Mouse (Mus musculus): ENCODE data around the gene Gnb3.
"Not testable (repeated sequence)": the region's sequence is repeated elsewhere in the genome, so short reads cannot be mapped to it uniquely, and the experiment has no call there.

The Gnb3 gene

GRCm38 (mm10) chr6:124857840-124858530 lies 17.9 kb upstream of the Gnb3 start:
- DNase-seq (ENCODE audit: low spot score): no peak

- DNase-seq (ENCODE audit: low spot score): peak; percentile 73
These were observed 17.1 kb upstream of the Gnb3 start, which contains the start of gene P3h3 for GRCm38 (mm10) chr6:124856916-124857839. Gene P3h3, minus strand, starts transcription at chr6:124857752.

DNA sequence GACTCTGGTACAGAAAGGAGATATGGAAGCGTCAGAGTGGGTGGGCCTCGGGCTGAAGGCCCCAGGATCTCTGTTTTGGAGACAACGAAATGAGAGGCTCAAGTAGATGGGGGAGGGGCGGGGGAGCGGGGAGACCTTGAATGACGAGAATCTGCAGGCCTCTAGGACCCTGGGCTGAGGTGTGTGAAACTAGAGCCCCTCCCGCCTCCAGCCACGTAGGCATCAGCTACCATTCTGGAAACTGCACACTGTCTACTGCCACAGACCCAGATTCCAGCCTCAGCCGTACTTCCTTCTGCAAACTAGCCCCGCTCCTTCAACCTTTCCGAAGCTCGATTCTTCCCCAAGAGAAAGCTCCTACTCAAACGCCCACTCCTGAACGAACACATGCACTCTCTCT lies 16.2 kb upstream of the Gnb3 start:
- no peak for DNase-seq (ENCODE audit: low spot score)

DNA sequence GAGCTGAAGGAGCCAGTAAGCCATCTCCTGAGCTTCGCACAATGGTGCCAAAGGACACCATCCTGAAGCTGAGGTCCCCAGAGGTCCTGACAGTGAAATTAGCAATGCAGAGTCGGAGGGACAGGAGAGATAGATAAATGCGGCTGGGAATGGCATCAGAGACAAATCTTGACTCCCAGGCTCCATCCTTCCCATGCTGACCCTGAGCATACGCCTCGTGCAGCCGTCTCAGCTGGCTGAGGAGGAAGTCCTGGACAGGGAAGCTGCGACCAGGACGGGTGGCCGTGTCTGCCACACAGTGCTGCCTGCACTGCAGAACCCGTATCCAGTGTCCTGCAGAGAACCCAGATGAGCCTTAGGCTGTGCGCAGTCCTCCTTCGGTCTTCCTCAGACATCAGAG lies 14.6 kb upstream of the Gnb3 start:
- no peak for DNase-seq (ENCODE audit: low spot score)

GRCm38 (mm10) chr6:124850535-124850934 lies 10.5 kb upstream of the Gnb3 start:
- no peak for DNase-seq (ENCODE audit: low spot score)

DNA sequence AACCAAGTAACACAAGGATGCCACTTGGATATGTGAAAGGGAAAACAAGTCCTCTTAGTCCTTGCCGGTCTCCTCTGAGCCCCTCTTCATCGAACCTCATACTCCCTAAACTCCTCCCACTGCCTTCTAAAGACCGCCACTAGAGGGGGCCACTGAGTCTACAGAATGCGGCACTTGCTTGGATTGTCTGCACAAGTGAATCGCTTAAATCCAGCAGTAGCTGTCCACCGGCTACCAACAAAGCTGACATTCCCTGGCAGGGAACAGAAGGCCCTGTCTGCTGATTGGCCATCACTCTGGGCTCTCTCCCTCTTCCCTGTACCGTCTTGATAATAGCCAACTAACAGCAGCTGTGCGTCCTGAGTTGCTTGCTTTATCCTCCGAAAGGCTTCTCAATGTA lies 7.2 kb upstream of the Gnb3 start:
- DNase-seq (ENCODE audit: low spot score): peak; percentile 88

DNA sequence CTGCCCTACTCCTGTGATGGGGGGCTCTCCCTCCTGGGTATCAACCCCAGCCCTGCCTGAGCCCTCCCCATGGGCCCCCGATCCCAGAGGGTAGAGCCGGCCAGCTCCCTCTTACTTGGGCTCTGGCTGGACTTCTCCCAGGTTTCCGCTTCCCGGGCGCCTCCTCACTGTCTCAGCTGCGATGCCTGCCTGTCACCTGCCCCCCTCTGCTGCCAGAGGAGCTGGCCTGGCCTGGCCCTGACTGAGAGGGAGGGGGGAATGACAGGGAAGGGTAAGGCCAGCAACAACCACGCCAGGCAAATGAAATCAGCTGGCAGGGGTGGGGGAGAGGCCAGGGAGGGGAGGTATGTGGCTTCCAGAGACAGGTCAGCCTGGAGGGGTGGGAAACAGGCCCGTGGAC lies 270 bp downstream of the Gnb3 start:
- no peak for DNase-seq (ENCODE audit: low spot score)

DNA sequence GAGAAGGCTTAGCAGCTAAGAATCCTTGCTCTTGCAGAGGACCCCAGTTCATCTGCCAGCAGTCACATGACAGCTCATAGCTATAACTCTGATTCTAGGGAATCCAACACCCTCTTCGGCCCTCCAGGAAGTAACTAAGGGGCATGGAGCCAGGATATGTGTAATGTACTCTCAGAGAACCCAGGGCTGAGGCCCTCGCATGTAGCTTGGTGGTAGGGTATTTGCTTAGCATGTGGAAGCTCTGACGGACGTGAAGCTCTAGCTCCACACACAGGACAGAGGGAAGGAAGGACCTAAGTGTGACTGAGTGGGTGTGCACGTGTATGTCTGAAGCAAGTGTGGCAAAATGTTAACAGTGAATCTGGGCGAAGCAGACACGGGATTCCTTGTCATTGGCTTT lies 3.7 kb downstream of the Gnb3 start:
- no peak for DNase-seq (ENCODE audit: low spot score)

GRCm38 (mm10) chr6:124835531-124835930 lies 4.5 kb downstream of the Gnb3 start:
- DNase-seq (ENCODE audit: low spot score): no peak

- DNase-seq (ENCODE audit: low spot score): no peak
These were observed 5.5 kb downstream of the Gnb3 start for GRCm38 (mm10) chr6:124834512-124835081.

DNA sequence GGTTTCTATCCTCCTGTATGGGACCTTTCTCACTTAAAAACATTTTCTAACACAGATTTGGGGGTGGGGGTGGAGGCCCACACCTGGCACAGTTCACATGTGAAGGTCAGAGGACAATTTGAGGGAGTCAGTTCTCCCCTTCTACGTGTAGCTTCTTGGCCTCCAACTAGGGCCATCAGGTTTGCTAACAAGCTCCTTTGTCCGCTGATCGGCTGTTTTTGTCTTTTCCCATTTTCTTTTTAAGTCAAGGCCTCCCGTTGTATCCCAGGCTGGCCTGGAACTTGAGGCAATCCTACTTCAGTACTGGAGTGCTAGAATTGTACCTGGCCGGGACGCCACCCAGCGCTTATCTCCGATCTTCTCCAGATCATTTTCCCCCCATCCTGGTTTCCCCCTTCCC lies 8.4 kb downstream of the Gnb3 start:
- no peak for DNase-seq (ENCODE audit: low spot score)

GRCm38 (mm10) chr6:124831199-124831598 lies 8.9 kb downstream of the Gnb3 start:
- DNase-seq (ENCODE audit: low spot score): not testable (repeated sequence)

DNA sequence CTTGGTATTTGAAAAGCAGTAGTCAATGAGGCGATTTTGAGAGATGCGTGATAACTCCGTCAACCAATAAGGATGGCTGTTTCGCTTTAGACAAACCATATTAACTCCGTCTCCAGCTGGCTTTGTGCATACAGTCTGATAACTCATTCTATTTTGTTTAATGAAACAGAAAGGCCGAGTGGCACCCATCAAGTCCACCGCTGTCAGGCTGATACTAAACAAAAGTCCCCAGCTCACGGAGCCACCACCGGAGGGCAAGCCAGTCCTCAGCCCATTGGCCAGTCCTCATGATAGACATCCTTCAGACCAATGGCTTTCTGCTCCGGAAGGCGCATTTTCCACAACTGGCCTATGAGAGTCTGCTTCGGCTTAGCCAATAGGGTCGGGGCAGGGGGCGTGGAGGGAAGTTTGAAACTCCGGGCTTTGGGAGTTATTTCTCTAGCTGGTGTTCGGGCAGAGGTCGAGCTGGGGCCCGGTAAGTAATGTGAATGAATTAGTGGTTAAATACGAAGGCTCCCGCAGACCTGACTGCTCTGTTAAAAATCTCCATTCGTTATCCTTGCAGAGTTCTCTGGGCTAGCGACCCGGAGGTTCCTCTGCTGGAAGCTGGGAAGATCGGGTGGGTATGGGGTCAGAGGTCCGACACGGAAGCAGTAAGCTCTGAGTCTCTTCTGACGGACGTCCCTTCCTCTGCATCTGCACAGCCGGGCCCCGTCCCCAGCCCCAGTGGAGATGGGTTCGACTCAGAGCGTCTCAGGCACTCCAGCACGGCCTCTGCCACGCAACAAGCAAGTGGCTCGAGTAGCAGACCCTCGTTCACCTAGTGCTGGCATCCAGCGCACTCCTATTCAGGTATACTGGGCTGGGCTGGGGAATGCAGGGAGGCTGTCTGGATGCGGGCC lies 10.0 kb downstream of the Gnb3 start:
- peak; percentile 90 for DNase-seq (ENCODE audit: low spot score)

DNA sequence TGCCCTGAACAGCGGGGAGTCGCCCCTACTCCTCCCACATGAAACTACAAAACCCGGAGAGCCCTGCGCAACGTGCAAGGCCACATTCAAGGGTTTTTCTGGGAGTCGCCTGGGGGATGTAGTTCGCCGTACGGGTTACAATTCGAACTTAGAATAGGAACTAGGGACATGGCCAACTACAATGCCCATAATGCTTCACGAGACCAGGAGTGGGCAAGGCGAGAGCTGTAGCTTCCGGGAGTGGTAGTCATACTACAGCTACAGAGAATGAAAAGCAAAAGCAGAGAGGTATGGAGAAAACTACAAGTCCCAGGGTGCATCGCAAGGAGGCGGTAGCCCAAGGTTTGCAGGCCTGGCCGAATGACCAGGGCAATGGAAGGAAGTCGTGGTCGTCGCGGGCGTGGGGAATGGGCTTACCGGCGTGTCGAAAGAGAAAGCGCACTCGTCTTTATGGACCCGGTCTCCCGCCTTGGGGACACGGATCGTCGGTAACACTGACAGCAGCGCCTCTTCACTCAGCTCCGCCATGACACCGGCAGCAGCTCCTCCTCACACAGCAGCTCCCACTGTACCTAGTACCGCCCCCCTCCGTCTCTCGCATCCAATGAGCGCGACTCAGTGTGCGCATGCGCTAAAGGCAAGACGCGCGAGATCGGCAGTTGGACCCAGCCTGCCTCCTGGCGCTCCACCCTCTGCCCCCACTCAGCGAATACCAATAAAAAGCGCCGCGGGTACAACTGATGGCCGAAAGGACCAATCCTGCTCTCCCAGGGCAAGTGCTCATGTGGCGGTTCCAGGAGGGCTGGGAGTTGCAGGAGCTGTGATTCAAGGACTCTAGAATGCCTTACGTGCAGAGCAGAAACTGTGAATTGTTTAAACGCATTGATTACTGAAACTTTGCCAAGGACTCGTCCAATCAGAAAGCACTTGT lies 10.9 kb downstream of the Gnb3 start, which contains the start of the genes Usp5 and Cdca3:
Gene Usp5 (minus strand): TSS at position 617 of the 931 bp plus-strand sequence.
Gene Cdca3 (plus strand): TSS at position 680 of the 931 bp plus-strand sequence.
- DNase-seq (ENCODE audit: low spot score): peak; percentile 100

- peak; percentile 20 for DNase-seq (ENCODE audit: low spot score)
These were observed 11.9 kb downstream of the Gnb3 start for GRCm38 (mm10) chr6:124828101-124828592.

- no peak for DNase-seq (ENCODE audit: low spot score)
These were observed 18.0 kb downstream of the Gnb3 start for GRCm38 (mm10) chr6:124822049-124822448.

- no peak for DNase-seq (ENCODE audit: low spot score)
These were observed 19.2 kb downstream of the Gnb3 start for GRCm38 (mm10) chr6:124820891-124821290.

DNA sequence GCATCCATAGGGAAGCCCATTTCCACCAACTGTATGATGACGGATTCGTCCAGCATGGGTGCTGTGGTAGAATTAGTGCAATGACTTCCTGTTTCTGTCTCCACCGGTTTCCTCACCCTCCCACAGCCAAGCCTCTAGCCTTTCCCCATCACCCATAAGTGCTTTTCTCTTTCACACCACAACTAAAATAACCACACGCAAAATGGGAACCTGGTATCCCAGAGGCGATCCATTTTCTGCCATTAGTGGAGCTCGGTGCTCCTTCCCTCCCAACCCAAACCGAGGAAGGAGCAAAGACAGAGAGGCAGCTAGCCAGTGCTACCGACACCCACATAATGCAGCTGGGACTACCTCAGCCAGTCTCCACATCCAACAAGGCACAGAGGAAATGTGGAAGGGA lies 22.1 kb downstream of the Gnb3 start:
- DNase-seq (ENCODE audit: low spot score): no peak

- no peak for DNase-seq (ENCODE audit: low spot score)
These were observed 22.5 kb downstream of the Gnb3 start for GRCm38 (mm10) chr6:124817563-124817962.

GRCm38 (mm10) chr6:124817125-124817524 lies 22.9 kb downstream of the Gnb3 start:
- DNase-seq (ENCODE audit: low spot score): no peak
